In genomic region chrX:134162043-134162720, GRCm38 (mm10) we compare ENCODE assay signal across 8 mouse cellular contexts. TPM values are rescaled to one million over a fixed set of nuclear protein-coding genes. Genes with fewer than 3 reads are reported as not detected.
DNase-seq lines count a peak whose midpoint lies in the region; ATAC-seq and TF ChIP-seq lines count a peak whose summit lies in the region.

Gene Xkrx (minus strand): TSS chrX:134162076.

- H3K4me3 ChIP-seq in cortical plate, adult 2 months (ENCODE audit: insufficient read depth, low read length): peak within 1 kb of the TSS; percentile 33
- peak within 1 kb of the TSS; percentile 41 for H3K4me3 ChIP-seq in hindbrain, embryonic 15.5 days

- 32% methylated on average over 16 of the region's 16 CpGs for WGBS in hindbrain, embryonic 15.5 days

- H3K27ac ChIP-seq in cortical plate, adult 2 months (ENCODE audit: insufficient read depth, low read length): no peak within 1 kb of the TSS
- H3K27ac ChIP-seq in hindbrain, embryonic 15.5 days (replicated peaks): no peak within 1 kb of the TSS

- no peaks in the 10 kb centered on the region for H3K4me1 ChIP-seq in cortical plate, adult 2 months (ENCODE audit: control insufficient read depth, insufficient read depth, low read length)
- H3K4me1 ChIP-seq in hindbrain, embryonic 15.5 days (replicated peaks): no peaks in the 10 kb centered on the region

- peak; percentile 35 to 48 for DNase-seq in spleen, postnatal 36 days (ENCODE audit: low spot score in 2 of 2)
- no peak for DNase-seq in spleen, postnatal 14 days (ENCODE audit: low spot score in 2 of 2)
- DNase-seq in mesoderm, embryonic 11.5 days (ENCODE audit: low read depth, low spot score): peak; percentile 4
- peak; percentile 13 for DNase-seq in thymus, postnatal 0 days (ENCODE audit: low spot score)
- DNase-seq in gastrocnemius, adult 18-20 months (ENCODE audit: low spot score): no peak
- no peak for DNase-seq in ovary, postnatal 10 days (ENCODE audit: low spot score)

- no peak for TF ChIP-seq POLR2A in cortical plate, adult 2 months (IDR thresholded peaks at IDR 0.05; ENCODE audit: extremely low read depth, insufficient read depth, low read length)

- no peak for ATAC-seq in hindbrain, embryonic 15.5 days (ENCODE audit: low FRiP score, low read depth)

- H3K4me2 ChIP-seq in hindbrain, embryonic 15.5 days: peak within 1 kb of the TSS; percentile 59

- 0 out of 2 replicates have a peak within 1 kb of the TSS, but pooled peaks have one; percentile 10 for H3K9ac ChIP-seq in hindbrain, embryonic 15.5 days

- H3K27me3 ChIP-seq in hindbrain, embryonic 15.5 days: 0 out of 2 replicates have a peak, but pooled peaks cover 3% of the 10 kb centered on the region

- H3K36me3 ChIP-seq in hindbrain, embryonic 15.5 days: no peaks in the 10 kb centered on the region

- TF ChIP-seq CTCF in cortical plate, adult 2 months (IDR thresholded peaks at IDR 0.05; ENCODE audit: extremely low read depth, insufficient read depth, low read length): no peak

- H3K9me3 ChIP-seq in hindbrain, embryonic 15.5 days: no peaks in the 10 kb centered on the region

RNA-seq across cellular contexts. Expression of gene Xkrx, which starts in this region (rescaled TPM):
- polyA plus RNA-seq in cortical plate, adult 2 months (2012; rRNA removed): 1.7 and 2.6 TPM in 2 replicates
- 0.85 and 0.89 TPM in 2 replicates for polyA plus RNA-seq in hindbrain, embryonic 15.5 days (2015; fragmentation: Nextera tagmentation; extraction: Ambion mirVana)
- 7.0 and 8.0 TPM in 2 replicates for polyA plus RNA-seq in thymus, postnatal 0 days (2015; fragmentation: Nextera tagmentation; extraction: Ambion mirVana)
- 1 to 10 TPM in 1 of 2 experiments, under 1 TPM in 1; 0.66 to 1.1 TPM for total RNA-seq in gastrocnemius, adult 18-20 months (2021)

Comparison
In these comparisons a context has a peak if more than half of its experiments do, and no peak if none do; other contexts are left out.
1. DNase-seq: peak in spleen, postnatal 36 days (2 of 2), mesoderm, embryonic 11.5 days (single experiment) and thymus, postnatal 0 days (single experiment); none in spleen, postnatal 14 days (0 of 2), gastrocnemius, adult 18-20 months (single experiment) and ovary, postnatal 10 days (single experiment).